Mouse (Mus musculus): ENCODE results near the gene Psma4.

DNA sequence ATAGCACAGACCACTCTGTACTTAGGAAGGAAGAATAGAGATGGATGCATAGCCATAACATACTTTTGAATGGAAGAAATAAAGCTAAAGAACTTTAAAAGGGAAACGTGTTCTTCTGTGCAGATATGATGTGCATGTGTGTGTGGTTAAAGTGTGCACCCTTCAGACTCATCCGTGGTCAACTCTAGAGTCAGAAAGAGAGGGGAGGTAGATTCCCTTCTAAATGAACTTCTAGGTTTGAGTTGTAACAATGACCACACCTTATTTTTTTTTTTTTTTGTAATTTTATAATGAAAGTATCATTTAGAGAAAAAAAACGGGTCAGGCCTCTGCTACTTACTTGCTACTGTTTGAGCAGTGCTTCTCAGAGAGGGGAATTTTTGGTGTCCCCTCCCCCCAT, 39.8 kb downstream of the Psma4 start:
- no peak for TF ChIP-seq CTCF (IDR thresholded peaks at IDR 0.05; ENCODE audit: insufficient read depth, low read depth, low read length)
- no peak for TF ChIP-seq POLR2A (IDR thresholded peaks at IDR 0.05; ENCODE audit: insufficient read depth, low read depth, low read length)
